Mouse (Mus musculus): ENCODE measurements around the gene Vps37c.

The Vps37c gene

DNA sequence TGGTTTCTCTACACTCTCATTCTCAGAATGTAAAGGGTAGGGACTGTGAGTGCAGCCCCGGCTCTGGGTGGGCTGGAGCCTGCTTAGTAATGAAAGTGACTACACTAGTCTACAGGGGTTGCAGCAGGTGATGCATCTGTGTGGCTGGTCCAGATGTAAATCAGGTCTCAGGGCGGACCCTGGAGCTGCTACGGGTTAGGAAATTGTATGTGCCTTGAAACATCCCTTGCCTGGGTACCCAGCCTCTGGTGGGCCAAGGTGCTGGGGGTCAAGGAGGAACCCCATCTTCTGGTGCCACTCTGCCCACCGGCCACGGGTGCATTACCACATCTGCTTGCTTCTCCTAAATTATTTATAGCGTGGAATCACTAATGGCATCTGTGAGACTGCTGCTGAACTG is 25.6 kb downstream of the Vps37c start:
- no peak for DNase-seq (ENCODE audit: low spot score)

DNA sequence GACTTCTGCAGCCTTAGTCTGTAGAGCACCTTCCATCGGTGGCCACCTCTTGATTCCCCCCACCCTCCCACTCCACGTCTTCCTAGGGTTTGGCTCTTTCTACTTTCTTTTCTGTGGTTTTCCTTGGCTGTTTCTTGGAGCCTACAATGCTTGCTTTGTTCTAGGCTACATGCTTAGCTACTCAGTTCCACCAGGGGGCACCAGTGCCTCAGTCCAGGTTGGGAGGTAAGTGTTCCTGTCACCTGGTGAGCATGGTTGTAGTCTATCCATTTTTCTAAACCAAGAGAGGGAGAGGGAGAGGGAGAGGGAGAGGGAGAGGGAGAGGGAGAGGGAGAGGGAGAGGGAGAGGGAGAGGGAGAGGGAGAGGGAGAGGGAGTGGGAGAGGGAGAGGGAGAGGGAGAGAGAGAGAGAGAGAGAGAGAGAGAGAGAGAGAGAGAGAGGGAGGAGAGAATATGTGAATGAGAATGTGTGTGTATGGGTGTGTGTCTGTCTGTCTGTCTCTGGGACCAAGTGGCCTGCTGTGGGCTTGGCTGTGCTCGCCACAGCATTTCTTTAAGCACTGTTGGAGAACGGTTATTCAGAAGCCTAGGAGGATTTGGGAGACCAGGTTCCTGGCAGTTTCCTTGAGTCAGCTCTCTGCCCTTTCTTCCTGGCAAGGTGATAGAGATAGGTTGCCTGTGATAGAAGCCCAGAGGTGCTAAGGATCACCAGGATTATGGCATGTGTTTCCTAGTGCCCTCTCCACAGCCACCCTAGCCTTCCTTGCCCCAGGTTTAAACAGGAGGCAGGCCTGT is 26.3 kb downstream of the Vps37c start:
- DNase-seq (ENCODE audit: low spot score): peak; percentile 72

DNA sequence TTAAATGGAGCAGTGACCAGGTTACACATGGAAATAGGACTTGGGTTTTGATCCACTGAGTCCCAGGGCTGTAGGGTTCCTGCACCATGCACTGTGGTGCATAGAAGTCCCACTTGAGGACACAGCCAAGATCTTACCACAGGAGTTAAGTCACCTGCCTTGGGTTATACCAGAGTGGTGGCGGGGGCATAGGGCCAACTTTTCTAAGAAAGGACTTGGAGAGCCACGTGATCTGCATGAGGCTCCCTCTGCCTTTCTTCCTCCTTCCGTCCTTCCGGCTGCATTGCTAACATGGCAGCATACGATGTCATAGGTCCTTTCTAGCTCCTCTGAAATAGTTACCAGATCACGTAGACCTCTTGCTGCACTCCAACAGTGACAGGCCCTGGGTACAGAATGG is 26.9 kb downstream of the Vps37c start:
- peak; percentile 44 for DNase-seq (ENCODE audit: low spot score)

DNA sequence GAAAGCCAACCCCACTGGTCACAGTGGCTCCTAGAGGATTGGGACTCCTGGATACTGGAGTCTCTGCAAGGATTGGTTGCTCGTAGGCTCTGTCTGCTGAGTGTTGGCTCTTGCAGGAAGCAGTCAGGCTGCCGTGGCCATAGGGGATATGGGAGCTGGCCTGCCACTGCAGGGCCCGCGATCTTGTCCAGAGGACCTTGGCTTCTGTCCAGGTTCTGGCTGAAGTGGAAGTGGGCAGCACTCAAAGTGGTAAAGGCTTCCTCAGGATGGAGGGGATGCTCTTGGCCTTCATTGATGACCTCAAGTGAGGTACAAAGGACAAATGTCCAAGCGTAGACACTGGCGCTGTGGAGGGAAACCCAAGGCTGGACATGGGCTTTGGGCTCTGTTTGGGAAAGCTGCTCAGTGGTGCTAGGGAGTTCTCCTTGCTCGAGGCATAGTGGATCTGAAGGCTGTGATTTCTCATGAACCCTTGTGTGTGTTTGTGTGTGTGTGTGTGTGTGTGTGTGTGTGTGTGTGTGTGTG is 29.8 kb downstream of the Vps37c start:
- DNase-seq (ENCODE audit: low spot score): no peak

DNA sequence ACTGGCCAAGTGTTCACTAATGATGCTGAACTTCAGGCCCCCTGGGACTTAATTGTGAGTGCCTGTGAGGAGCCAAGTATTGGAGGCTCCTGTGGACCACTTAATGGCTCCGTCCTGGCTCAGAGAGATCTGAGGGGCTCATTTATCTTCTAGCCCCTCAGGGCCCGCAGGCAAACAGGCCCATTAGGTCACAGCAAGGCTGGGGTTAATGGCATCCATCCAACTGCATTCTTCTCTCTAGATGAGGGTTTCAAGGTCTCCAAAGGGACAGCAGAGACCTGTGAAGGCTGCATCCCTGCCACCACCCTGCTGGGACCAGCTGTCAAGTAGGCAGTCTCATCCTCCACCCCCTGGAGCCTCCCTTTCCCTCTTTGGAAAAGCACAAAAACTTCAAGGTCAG is 31.2 kb downstream of the Vps37c start:
- DNase-seq (ENCODE audit: low spot score): no peak

DNA sequence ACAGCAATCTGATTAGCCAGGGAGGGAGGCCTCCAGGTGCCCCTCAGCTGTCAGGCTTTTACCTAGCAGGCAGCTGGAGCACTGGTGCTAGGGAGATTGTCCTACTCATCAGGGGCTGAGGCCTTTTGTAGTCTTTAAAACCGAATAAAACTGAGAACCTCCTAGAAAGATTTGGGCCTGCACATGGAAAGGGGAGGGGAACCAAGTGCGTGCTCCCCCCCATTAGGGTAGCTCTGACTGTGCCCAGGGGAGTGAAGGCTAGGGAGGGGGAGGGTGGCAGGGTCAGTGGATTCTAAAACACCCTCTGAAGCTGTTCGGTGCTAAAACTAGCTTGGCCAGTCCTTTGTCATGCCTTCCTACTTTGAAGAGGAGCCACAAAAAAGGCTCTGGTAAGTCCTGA is 32.0 kb downstream of the Vps37c start:
- DNase-seq (ENCODE audit: low spot score): no peak

DNA sequence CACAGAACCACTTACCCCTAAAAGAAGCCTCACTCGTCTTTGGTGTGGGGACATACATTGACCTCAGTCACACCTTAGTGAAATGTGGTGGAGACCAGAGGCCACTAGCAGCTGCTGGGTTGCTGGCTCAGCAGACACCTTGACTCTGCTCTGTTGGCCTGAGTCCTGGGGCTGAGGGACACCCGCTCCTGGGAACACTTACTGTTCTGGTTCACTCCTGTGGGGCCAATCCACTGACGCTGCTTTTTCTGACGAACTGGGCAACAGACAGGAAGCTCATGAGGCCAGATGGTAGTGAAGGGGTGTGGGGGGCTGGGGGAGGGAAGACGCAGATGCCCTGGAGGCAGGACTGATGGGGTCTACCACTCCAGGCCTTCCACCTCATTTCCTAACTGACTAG is 32.5 kb downstream of the Vps37c start:
- DNase-seq (ENCODE audit: low spot score): no peak

DNA sequence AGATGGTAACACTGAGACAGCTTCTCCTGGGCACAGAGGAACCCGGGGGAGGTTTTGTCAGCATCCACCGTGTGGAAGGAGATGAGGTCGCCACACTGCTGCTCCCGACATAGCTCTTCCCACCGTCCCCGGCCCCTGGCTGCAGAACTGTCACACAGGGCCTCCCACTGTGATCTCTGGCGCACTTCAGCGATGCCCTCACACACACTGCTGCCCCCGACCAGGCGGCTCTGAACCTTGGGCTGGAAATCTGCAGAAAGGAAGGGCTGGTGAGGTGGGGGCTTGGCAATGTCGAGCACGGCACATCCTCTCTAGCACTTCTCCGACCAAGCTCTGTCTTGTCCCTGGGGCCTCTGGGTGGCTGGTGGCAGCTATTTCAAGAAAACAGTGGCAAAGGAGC is 34.5 kb downstream of the Vps37c start:
- DNase-seq (ENCODE audit: low spot score): no peak

DNA sequence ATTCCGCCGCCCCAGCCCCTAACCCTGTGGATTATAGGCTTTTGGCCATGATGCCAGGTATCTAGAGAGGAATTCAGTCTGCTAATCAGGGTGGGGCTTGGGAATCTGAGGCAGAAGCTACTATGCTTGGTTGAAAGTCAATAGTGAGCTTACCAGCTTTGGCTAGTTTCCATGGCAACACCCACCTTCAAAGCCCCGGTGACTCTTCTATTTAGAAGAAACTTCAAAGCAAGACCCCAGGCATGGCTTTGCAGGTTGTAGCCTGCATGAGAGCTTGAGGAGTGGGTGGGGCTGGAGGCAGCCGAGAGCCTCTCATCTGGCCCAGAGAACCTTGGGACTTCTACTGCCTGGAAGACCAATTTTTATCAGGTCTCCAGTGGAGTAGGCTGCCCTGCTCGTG is 35.1 kb downstream of the Vps37c start:
- DNase-seq (ENCODE audit: low spot score): no peak

DNA sequence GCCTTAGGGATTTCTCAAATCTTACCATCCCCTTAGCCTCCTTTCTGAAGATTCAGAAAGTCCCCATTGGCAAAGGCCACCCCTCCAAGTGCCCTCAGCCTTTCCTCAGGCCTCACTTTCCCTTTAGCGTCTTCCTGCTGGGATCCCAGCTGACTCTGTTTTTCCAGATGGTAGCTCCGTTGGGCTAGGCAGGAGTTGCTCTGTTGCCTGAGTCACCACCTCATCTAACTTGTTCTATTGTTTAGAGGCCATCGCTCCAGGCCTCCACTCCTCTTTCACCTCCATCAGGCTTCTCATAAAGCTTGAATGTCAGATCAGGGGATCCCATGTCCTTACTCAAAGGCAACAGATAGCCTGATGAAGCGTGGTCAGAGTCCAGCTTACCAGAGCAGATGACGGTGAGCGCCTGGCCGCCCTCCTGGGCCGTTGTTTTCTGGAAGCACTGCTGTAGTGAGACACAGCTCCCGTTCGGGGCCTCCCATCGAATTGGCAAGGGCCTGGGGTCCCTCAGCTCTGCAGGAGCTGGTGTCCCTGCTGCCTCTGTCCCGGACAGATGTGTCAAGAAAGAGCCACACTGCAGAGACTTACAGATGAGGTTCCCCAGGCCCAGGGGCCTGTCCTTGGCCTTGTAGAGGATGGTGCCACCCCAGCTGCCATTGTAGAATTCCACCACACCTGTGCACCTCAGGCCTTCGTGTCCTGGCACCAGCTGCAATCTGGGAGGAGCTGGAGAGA is 36.3 kb downstream of the Vps37c start:
- DNase-seq (ENCODE audit: low spot score): no peak

DNA sequence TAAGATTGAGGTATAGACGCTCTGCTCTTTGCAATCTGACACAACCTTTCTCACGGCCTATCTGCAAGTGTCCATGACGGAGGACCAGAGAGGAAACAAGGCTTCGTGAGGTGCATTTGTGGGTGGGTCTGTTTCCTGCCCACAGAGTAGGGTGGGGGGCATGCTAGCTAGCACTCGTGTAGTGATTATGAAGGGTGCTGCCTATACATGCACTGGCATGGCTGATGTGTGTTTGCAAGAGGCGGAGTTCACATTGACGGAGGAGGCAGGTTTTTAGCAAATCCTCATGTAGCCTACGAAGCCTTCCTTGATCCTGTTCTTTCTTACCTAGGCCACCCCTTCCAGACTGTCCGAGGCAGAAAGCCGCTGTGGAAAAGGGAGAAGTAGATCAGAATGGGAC is 41.4 kb downstream of the Vps37c start:
- no peak for DNase-seq (ENCODE audit: low spot score)

DNA sequence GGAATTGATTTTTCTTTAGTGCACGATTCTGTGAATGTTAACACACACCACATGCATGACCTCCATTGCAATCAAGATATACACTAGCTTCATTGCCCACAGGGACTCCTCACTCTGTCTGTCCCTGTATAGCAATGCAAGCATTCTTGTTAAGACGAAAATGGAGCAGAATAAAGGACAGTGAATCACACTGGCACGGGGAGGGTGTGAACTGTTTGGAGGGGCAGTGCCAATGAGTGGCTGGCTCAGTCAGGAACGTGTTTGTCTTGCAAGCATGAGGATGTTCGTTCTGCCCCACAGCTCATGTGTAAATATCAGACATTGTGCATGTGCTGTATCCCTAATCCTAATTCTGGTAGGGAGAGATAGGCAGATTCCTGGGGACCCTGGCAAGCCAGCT is 41.9 kb downstream of the Vps37c start:
- no peak for DNase-seq (ENCODE audit: low spot score)

DNA sequence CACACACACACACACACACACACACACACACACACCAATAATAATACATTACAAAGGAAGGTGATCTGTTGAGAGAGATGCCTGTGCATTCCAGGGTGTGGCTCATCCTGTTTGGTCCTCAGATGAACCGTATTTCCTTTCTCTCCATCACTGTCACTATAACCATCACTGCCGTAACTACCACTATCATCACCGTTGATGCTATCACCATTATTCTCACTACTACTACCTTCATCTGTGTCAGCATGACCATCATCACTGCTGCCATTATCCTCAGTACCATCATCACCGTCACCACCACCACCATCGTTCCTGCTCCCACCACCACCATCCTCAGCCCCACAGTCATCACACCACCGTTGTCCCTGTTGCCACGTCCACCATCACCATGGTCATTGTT is 43.4 kb downstream of the Vps37c start:
- DNase-seq (ENCODE audit: low spot score): no peak

DNA sequence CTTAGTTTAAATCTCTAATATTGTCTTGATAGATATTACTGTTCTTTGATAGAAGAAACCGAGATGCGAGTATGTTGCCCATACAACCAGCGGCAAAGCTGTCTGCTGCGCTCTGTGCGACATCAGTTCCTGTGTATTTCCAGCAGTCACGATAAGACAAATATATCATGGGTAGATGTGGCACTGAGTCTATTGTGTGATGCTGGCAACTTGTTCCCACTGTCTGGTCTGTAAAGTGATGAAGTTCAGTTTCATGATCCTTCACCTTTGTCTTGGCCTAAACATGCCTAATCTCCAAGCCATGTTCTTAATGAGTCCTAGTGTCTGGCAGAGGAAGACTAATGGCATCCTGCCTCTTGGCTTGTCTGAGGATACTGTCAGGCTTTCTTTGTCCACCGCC is 44.2 kb downstream of the Vps37c start:
- no peak for DNase-seq (ENCODE audit: low spot score)

DNA sequence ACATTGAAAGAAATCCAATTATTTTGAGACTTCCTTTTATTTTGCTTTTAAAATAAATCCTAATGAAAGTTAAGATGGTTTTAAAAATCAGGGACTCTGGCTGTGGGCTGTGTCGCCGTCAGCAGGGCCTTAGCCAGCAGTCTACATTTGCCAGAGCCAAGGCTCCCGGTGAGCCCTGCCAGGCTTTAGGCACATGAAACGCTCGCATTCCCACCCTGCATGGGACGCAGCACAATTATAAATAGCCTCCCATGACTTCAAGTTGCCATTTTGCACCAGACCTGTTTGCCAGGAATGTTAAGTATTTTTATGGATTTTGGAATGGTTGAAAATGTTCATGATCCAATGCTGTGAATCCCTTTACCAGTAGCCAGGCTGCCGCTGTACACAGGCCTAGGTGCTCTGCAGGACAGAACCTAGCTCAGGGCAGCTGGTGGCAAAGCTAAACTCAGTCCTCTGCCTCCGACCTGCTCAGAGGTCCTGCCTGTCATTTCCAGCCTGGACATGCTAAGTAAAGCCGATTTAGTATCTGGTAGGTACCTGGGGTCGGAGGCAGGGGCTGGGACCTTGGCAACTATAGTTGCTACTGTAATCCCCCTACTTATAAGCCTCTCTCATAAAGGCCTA is 45.1 kb downstream of the Vps37c start:
- no peak for DNase-seq (ENCODE audit: low spot score)

DNA sequence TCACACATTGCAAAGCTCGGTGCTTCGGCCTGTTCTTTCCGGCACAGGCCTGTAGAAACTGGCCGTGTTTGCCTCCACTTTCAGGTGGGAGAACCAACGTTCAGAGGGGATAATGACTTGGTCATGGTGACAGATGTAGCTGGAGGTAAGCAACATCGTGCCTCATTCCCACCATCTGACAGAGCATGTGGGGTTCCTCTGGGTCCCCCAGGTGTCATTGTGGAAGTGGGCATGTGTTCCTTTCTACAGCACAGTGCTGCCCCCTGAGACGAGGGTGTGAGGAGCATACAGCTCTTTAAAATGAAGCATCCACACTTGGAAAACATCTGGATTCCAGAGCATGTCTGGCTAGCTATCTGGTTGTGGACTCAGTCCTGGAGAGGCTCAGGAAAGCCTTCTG is 46.0 kb downstream of the Vps37c start:
- no peak for DNase-seq (ENCODE audit: low spot score)

DNA sequence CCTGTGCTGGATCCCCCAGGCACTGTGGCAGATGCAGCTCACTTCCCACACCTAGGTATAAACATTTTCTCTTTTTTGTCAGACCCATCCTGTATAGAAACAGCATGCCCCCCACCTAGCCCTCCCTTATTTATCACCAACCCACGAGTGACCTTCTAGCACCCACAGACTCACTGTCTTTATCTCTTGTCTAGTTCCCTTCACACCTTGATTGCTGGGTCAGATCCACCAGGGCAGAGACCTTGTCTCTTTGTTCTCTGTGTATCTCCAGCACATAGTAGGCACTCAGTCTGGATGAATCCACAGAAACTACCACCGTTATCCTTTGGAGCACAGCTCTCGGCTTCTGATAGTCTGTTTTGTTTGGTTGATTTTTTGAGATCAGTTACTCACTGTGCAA is 46.5 kb downstream of the Vps37c start:
- DNase-seq (ENCODE audit: low spot score): no peak

DNA sequence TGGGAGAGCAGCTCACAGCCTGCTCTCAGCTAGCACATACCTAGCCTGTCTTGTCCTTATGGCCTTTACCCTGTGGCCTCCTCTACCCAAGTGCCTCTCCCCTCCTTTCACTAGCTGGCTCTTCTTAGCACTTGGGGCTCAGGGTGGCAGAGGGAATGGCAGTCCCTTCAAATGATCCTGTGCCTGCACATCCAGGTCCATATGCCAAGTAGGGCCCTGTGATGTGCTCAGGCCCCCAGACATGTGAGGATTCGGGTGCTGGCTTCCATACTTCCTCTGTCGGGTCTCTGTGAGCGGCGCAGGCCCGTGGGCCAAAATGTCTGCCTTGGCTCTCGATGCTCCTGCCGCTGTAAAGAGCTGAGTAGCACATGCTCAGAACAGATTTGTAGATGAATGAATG is 47.3 kb downstream of the Vps37c start:
- DNase-seq (ENCODE audit: low spot score): no peak

DNA sequence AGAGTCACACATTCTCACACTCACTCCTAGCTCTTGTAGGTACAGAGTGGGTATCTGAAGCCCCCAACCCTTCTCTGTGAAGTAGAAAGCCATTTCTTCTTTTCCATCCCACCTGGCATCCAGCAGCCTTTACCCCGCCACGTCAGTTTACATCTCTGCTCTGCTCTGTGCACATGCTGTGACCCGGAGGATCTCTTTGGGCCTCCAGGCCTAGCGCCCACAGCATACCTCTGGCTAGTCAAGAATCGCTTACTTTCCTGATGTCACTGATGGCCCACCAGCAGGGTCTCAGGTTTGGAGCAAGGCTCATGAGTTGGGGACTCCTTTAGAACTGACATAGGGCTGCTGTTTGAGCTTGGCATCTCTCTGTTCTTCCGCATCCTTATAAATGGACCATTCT is 49.5 kb downstream of the Vps37c start:
- no peak for DNase-seq (ENCODE audit: low spot score)

DNA sequence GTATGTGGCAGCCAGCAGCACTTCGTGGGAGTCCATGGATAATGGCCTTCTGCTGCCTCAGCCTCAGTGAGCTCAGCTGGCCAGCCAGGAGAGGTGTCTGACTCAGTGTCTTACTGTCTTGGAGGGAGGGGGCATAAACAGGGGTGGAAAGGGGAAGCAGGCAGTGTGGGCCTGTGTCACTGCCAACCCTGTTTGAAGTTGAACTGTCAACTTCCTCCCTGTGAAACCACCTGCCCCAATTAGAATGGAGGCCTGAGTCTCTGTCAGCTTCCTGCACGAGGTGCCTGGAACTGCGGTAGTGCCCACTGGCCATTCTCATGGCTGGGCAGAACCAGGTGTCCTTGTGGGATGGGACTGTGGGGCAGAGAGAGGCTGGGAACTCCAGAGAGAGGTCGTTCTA is 50.3 kb downstream of the Vps37c start, which contains the start of gene Cd5:
Gene Cd5 (minus strand): TSS at position 192 of the 400 bp plus-strand sequence.
- peak; percentile 51 for DNase-seq (ENCODE audit: low spot score)

DNA sequence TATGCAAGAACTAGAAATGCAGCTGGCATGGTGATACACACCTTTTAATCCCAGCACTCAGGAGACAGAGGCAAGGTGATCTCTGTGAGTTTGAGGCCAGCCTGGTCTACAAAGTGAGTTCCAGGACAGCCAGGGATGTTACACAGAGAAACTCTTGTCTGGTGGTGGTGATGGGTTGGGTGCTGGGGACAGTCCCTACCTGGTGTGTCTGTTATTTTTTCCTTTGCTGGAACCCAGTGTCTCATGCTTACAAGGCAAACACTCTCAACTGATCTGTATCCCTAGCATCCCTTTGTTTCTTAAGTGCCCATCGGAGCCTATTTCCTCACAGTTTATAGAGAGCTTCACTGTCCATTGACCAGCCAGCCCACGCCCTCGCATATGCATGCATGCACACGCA is 51.4 kb downstream of the Vps37c start:
- no peak for DNase-seq (ENCODE audit: low spot score)

DNA sequence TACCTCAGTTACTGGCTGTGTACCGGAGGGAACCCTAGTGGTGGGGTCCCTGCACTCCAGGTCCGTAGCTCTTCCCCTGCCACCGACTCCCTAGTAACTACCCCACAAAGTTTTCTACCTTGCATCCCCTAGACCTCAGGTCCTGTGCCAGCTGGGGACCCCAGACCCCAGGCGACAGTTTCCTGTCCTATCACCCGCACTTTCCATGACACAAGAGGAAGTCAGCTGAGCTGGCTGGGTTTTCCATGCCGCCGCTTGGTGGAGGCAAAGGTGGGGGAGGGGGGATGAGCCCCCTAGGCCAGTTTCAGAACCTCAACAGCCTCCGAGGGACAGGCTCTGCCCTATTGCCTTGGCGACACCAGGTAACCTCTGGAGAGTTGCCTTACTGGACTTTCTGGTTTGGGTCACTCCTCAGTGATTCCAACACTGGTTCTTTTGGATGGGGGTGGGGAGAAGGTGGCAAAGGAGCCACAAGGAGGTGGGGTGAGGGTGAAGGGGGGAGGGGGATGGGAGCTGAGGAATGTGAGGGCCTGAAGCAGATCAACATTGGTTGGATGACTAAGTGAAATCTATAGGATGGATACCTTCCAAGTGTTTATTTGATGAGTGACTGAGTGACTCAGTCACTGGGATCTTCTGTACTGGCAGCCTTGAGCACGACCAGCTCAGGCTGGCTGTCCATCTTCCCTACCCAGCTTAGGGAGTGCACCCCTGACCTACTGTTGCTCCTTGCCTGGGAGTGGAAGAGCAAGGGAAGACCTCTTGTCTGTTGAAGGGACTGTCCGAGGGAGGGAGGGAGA is 52.3 kb downstream of the Vps37c start:
- peak; percentile 41 for DNase-seq (ENCODE audit: low spot score)
